12 mouse cellular contexts compared by ENCODE assay signal in genomic region chr17:28274739-28275138, GRCm38 (mm10). TPM values are rescaled to one million over a fixed set of nuclear protein-coding genes. Genes with fewer than 3 reads are reported as not detected.
A peak's percentile ranks its signal among the peaks of the same experiment; 100 is the strongest.
DNase-seq lines count a peak whose midpoint lies in the region; ATAC-seq and TF ChIP-seq lines count a peak whose summit lies in the region.
"Had no signal": no experiment of that assay in that cellular context is flagged by ENCODE, and none has a peak within 500 bp of the region (broad histone marks: within the 10 kb centered on the region; RNA-seq: fewer than 3 reads in every experiment).

No protein-coding gene starts in this region.

- no peak for ATAC-seq in liver, embryonic 12.5 days
- no peak for ATAC-seq in erythroid progenitor cell, adult 5-6 weeks (replicated peaks; ENCODE audit: low FRiP score, poor library complexity, severe bottlenecking)
- ATAC-seq: forebrain, embryonic 14.5 days; inflammation-experienced regulatory T-cells, adult 6 months had no signal

- TF ChIP-seq RAD21 in MEL (IDR thresholded peaks at IDR 0.05; ENCODE audit: low read depth, low read length), result peak; percentile 41

- no peaks in the 10 kb centered on the region for H3K27me3 ChIP-seq in liver, embryonic 12.5 days (replicated peaks)
- H3K27me3 ChIP-seq in MEL (ENCODE audit: control insufficient read depth in 1 of 2, insufficient read depth in 2 of 2, low read length in 2 of 2), result no peaks in the 10 kb centered on the region

- no peaks in the 10 kb centered on the region for H3K9me3 ChIP-seq in liver, embryonic 12.5 days (replicated peaks)
- H3K9me3 ChIP-seq in MEL (replicated peaks; ENCODE audit: insufficient read depth, low read length), result no peaks in the 10 kb centered on the region
- H3K9me3 ChIP-seq: midbrain, embryonic 10.5 days had no signal

- DNase-seq in adrenal gland, postnatal 36 days, result peak; percentile 57 to 65
- no peak for DNase-seq in adrenal gland, adult 2 months
- DNase-seq in liver (peak; percentile 48), MEL (ENCODE audit: low read depth, low spot score) (peak; percentile 52)
- peak; percentile 41 for DNase-seq in lung, postnatal 14 days
- DNase-seq in cerebellum, adult 9-11 months, result no peak

- no peak overlapping the region for H3K9ac ChIP-seq in liver, embryonic 12.5 days
- H3K9ac ChIP-seq in MEL (ENCODE audit: control insufficient read depth, low read depth, low read length, poor library complexity, severe bottlenecking), result no peak overlapping the region

- 0 out of 2 replicates have a peak, but pooled peaks cover 9% of the 10 kb centered on the region for H3K36me3 ChIP-seq in liver, embryonic 12.5 days
- peaks cover 0 to 2% of the 10 kb centered on the region in 2 experiments; a peak in 2 of 4 replicates for H3K36me3 ChIP-seq in MEL (ENCODE audit: control insufficient read depth in 1 of 2, insufficient read depth in 2 of 2, low read length in 2 of 2)
- H3K36me3 ChIP-seq: midbrain, embryonic 10.5 days had no signal

- no peak for TF ChIP-seq EP300 in MEL (IDR thresholded peaks at IDR 0.05; ENCODE audit: low read depth in 1 of 2, low read length in 2 of 2)

- no peaks in the 10 kb centered on the region for H3K79me2 ChIP-seq in MEL (ENCODE audit: control insufficient read depth, insufficient read depth, low read length, poor library complexity)

- peaks cover 65% of the 10 kb centered on the region for H3K4me1 ChIP-seq in liver, embryonic 12.5 days
- H3K4me1 ChIP-seq in MEL (ENCODE audit: control insufficient read depth in 1 of 2, insufficient read depth in 2 of 2, low read length in 2 of 2), result peaks cover 7 to 9% of the 10 kb centered on the region in 2 experiments

- no peak overlapping the region for H3K4me2 ChIP-seq in liver, embryonic 12.5 days
- H3K4me2 ChIP-seq: heart, embryonic 11.5 days had no signal

- TF ChIP-seq CTCF in MEL (IDR thresholded peaks at IDR 0.05 in 2 of 3, conservative IDR thresholded peaks at IDR 0.05 in 1 of 3; ENCODE audit: control insufficient read depth in 1 of 3, insufficient read depth in 1 of 3, low read depth in 2 of 3, low read length in 3 of 3, poor library complexity in 1 of 3, severe bottlenecking in 1 of 3), result peak; percentile 75 to 82 (median 78)

- H3K27ac ChIP-seq in liver, embryonic 12.5 days, result no peak overlapping the region
- H3K27ac ChIP-seq in MEL (ENCODE audit: control insufficient read depth, low read depth, low read length), result no peak overlapping the region
- H3K27ac ChIP-seq: midbrain, embryonic 10.5 days had no signal

- H3K4me3 ChIP-seq in liver, embryonic 12.5 days, result no peak overlapping the region
- H3K4me3 ChIP-seq in MEL (ENCODE audit: control insufficient read depth in 1 of 2, insufficient read depth in 1 of 2, low read depth in 2 of 2, low read length in 2 of 2), result no peak overlapping the region
- H3K4me3 ChIP-seq: midbrain, embryonic 10.5 days had no signal

- WGBS in liver, embryonic 12.5 days (ENCODE audit: insufficient replicate concordance), result 71% methylated on average over 3 of the region's 3 CpGs

- no peak for TF ChIP-seq POLR2A in MEL (IDR thresholded peaks at IDR 0.05; ENCODE audit: control insufficient read depth in 1 of 2, insufficient read depth in 1 of 2, low read depth in 1 of 2, low read length in 2 of 2, poor library complexity in 1 of 2)

TF ChIP-seq in MEL, 35 proteins besides CTCF, POLR2A, EP300 and RAD21:
- TF ChIP-seq SMC3 (IDR thresholded peaks at IDR 0.05; ENCODE audit: low read depth, low read length), result peak; percentile 56
- TF ChIP-seq POLR2AphosphoS2 (IDR thresholded peaks at IDR 0.05; ENCODE audit: low read length), result no peak
TF ChIP-seq in MEL: peak in this region for 1.

RNA-seq across cellular contexts. Expression of gene Fance, which starts 38.6 kb away (rescaled TPM):
- 10 to 100 TPM; 23.5 to 23.7 TPM for total RNA-seq in adrenal gland, postnatal 36 days (2021)
- total RNA-seq in adrenal gland, adult 2 months (2021), result 10 to 100 TPM; 19.5 to 22.5 TPM
- polyA plus RNA-seq in adrenal gland, adult 2 months (2012; rRNA removed), result 27.8 and 31.5 TPM in 2 replicates
- polyA plus RNA-seq in liver, embryonic 12.5 days (2016; fragmentation: Nextera tagmentation; extraction: Ambion mirVana), result 18.8 and 22.1 TPM in 2 replicates
- total RNA-seq in MEL (2012; rRNA removed), result 46.0 and 51.2 TPM in 2 replicates
- polyA plus RNA-seq in MEL (2012; ENCODE audit: insufficient read depth in 1 of 2, insufficient read length in 2 of 2, low read depth in 1 of 2, low replicate concordance in 2 of 2, missing spikeins in 1 of 2), result 100 to 1,000 TPM; 105 to 382 TPM
- total RNA-seq in erythroid progenitor cell, adult 5-6 weeks (2015; ENCODE audit: low replicate concordance), result 9.7 and 10.5 TPM in 2 replicates
- 0.76 and 9.8 TPM in 2 replicates for total RNA-seq in erythroid progenitor cell, adult 5-6 weeks (2017; ENCODE audit: low replicate concordance)

RNA-seq across cellular contexts. Expression of gene Ppard, which starts 42.2 kb away (rescaled TPM):
- 10 to 100 TPM; 40.1 to 66.6 TPM for total RNA-seq in adrenal gland, postnatal 36 days (2021)
- 10 to 100 TPM; 39.3 to 60.3 TPM for total RNA-seq in adrenal gland, adult 2 months (2021)
- polyA plus RNA-seq in adrenal gland, adult 2 months (2012; rRNA removed), result 58.0 and 65.5 TPM in 2 replicates
- polyA plus RNA-seq in liver, embryonic 12.5 days (2016; fragmentation: Nextera tagmentation; extraction: Ambion mirVana), result 2.0 and 2.1 TPM in 2 replicates
- 3.4 and 3.5 TPM in 2 replicates for total RNA-seq in MEL (2012; rRNA removed)
- polyA plus RNA-seq in MEL (2012; ENCODE audit: insufficient read depth in 1 of 2, insufficient read length in 2 of 2, low read depth in 1 of 2, low replicate concordance in 2 of 2, missing spikeins in 1 of 2), result 10 to 100 TPM in 1 of 2 experiments, not detected in 1; 12.7 TPM
- 2.9 and 4.0 TPM in 2 replicates for total RNA-seq in erythroid progenitor cell, adult 5-6 weeks (2015; ENCODE audit: low replicate concordance)
- 1.7 TPM in 1 of 2 replicates, not detected in the other for total RNA-seq in erythroid progenitor cell, adult 5-6 weeks (2017; ENCODE audit: low replicate concordance)

RNA-seq across cellular contexts. Expression of gene Rpl10a, which starts 53.5 kb away (rescaled TPM):
- 100 to 1,000 TPM; 847 to 904 TPM for total RNA-seq in adrenal gland, postnatal 36 days (2021)
- total RNA-seq in adrenal gland, adult 2 months (2021), result 100 to 1,000 TPM; 826 to 935 TPM
- polyA plus RNA-seq in adrenal gland, adult 2 months (2012; rRNA removed), result 2,217 and 2,897 TPM in 2 replicates
- polyA plus RNA-seq in liver, embryonic 12.5 days (2016; fragmentation: Nextera tagmentation; extraction: Ambion mirVana), result 472 and 487 TPM in 2 replicates
- 2,803 and 2,872 TPM in 2 replicates for total RNA-seq in MEL (2012; rRNA removed)
- 1,000 to 10,000 TPM in 1 of 2 experiments, not detected in 1; 2,044 TPM for polyA plus RNA-seq in MEL (2012; ENCODE audit: insufficient read depth in 1 of 2, insufficient read length in 2 of 2, low read depth in 1 of 2, low replicate concordance in 2 of 2, missing spikeins in 1 of 2)
- total RNA-seq in erythroid progenitor cell, adult 5-6 weeks (2015; ENCODE audit: low replicate concordance), result 515 and 750 TPM in 2 replicates
- total RNA-seq in erythroid progenitor cell, adult 5-6 weeks (2017; ENCODE audit: low replicate concordance), result 184 and 203 TPM in 2 replicates

Comparison
In these comparisons a context has a peak if more than half of its experiments do, and no peak if none do; other contexts are left out.
1. DNase-seq: peak in adrenal gland, postnatal 36 days (2 of 2), liver (single experiment), MEL (single experiment) and lung, postnatal 14 days (single experiment); none in adrenal gland, adult 2 months (single experiment) and cerebellum, adult 9-11 months (single experiment).